Mouse (Mus musculus) G1E-ER4 (cell line): ENCODE data around the gene Pygl. TPM values are rescaled to one million over a fixed set of nuclear protein-coding genes. Genes with fewer than 3 reads are reported as not detected.
A peak's percentile ranks its signal among the peaks of the same experiment; 100 is the strongest.

Experiments
- GATA1 ChIP-seq: IDR thresholded peaks from one replicate; pipeline ENCODE4 v1.8.0; 2012; ENCODE audit warnings: low read length, inconsistent platforms
- polyA plus RNA-seq: library from polyadenylated mRNA; stranded (reverse); fragments of >175 nt; gene quantifications from 2 replicates; pipeline ENCODE4 v1.2.3, GENCODE M21; 2012

Gene Pygl
- polyA plus RNA-seq, 1 experiment = 0.04 TPM

DNA sequence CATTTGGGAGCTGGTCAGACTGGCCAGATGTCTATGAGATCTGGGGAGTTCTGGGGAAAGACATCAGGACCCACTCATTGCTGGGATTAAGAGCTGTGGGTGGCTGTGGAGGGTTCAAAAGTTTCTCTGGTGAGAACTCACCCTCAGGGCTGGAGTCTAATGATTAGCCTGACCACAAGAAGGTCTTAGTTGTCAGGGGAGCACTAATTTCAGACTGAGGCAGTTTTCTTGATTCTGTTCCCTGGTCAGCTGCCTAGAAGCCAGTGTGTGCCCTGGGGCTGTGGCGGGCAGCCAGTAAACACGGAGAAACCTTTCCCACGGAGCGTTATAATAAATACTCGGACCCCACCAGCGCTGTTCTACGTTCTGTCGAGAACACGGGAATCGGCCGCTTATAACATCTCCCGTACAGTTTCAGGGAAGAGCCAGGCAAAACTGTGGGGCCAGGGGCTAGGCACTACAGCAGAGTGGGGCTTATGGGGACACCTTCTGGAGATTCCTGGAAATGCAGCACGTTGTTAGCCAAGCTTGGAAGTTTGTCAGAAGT, 3.7 kb upstream of the Pygl start:
- no peak for TF ChIP-seq GATA1

DNA sequence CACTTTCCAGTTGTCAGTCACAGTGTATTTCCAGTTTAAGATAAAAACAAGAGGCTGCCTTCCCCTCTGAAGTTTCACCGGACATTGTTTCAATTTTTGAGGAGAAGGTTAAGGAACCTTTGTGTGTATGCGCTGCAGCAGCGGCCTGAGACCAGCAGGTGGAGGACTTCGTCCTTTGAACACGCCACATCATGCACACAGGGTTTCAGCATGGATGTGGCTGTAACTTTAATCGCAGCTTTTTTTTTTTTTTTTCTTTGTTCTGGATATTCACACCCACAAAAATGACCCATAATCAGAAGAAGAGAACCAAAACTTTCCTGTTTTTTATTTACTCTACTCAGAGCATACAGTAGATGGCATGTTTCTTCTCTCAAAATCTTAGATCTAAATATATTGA, 3.1 kb upstream of the Pygl start:
- no peak for TF ChIP-seq GATA1

DNA sequence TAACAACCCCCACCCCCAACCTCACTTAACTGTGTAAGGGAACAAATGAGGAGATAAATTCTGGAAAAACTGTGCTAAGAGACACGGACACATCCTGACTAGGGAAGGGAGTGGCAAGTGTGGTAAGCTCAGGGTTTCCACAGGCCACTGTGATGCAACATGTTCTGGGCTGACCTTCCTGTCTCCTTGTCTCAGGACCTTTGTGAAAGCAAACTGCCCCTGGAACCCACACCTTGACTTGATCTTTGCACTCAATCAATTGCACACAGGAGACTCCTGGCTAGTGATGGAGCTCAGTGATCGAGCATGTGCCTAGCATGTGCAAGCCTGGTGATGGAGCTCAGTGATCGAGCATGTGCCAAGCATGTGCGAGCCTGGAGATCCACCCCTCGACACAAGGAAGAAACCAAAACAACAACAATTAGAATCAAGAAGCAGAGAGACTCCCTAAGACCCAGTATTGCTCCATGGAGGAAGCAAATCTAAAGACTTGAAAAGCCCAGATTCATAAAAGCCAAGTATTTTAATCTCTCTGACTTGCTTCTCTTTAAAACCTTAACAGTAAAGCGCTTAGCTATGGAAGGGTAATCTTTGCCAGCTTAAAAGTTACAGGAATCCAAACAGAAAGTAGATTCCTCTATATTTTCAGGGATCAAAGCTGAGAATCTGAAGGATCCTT, 2.5 kb upstream of the Pygl start:
- TF ChIP-seq GATA1 = no peak

DNA sequence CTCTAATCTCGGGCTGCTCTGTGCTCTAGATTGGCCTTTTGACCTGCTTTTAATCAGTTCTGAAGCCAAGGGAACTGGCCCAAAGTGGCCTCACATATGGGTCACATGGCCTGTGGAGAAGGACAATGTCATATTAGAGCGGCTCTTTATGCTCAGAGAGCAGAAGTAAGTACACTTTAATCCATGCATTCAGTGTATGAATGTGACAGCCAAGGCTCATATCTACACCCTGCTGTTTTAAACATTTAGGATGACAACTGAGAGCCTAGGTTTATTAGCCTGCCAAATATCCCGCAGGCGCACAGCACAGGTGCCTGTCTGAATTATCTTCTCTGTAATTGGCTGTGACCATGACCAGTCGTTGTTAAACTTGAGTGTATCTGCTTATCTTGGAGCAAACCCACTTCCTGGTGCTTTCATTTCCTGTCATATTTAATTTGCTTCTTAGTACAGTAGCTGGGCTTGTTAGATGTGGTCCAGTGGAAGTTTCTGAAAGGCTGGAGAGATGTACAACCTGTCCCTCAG, 794 bp upstream of the Pygl start:
- peak; percentile 60 for TF ChIP-seq GATA1

DNA sequence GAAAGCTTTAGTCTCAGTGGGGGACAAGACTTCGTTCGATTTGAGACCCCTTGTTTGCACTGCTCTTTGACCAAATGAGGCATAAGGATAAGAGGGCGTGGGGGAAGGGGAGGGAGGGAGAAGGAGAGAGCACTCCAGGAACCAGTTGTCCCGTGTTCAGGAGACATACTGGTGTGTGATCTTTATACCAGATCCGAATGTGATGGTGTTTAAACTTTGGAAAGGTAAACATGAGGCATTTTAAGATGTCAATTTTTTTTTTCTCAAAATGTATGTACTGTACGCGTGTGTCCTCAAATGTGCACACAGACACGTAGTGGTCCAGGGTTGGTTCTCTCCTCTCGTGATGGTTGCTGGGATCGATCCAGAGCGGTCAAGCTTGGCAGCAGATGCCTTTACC, 3.1 kb downstream of the Pygl start:
- no peak for TF ChIP-seq GATA1

DNA sequence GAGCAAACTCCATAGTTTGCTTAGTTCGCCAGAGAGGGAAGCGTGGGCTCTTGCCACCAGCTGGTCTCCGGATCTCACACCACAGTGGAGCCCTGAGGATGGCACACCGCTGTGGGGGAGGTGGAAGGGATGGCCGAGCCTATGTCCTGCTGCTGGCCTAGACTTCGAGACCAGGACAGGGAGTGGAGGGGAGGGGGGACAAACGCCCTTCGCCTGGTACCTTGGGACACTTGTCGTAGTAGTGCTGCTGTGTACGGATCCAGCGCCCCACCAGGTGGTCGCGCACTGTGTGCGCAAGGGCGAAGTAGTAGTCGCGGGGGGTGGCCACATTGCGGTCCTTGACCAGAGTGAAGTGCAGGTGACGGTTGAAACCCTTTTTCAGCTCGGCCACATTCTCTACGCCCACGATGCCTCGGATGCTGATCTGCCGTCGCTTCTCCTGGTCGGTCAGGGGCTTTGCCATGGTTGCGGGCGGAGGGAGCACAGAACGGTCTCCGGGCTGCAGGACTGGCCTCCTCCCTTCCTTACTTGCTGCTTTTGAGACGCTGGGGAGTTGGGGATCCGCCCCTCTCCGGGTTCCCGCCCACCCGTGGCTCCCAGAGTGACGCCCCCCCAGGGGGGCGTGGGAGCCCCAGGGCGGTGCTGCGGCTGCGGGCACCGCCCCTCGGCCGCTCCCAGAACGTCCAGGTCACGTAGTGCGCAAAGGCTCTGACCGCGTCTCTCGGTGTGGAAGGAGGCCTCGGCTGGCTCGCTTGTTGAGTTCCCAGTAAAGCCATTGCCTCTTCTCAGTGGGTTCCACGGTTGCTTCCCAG, 4.0 kb downstream of the Pygl start:
- TF ChIP-seq GATA1 = no peak

DNA sequence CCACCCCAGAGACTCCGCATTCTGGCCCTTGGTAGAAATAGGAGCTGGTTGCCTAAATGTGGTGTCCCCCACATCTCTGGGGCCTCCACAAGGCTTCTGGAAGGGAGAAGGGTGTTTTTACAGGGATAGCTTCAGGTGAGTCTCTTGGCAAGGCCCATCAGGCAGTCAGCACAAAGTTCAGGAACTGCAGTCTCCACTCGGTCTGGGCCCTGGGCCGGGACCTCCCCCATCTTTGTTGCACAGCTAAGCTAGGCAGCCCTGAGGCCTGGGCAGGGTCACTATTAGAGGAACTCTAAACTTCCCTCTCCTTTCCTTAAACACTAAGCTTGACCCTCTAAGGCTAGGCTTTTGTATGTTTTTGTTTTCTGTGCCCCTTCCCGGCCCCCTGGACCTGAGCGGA, 4.6 kb downstream of the Pygl start:
- TF ChIP-seq GATA1 = no peak

DNA sequence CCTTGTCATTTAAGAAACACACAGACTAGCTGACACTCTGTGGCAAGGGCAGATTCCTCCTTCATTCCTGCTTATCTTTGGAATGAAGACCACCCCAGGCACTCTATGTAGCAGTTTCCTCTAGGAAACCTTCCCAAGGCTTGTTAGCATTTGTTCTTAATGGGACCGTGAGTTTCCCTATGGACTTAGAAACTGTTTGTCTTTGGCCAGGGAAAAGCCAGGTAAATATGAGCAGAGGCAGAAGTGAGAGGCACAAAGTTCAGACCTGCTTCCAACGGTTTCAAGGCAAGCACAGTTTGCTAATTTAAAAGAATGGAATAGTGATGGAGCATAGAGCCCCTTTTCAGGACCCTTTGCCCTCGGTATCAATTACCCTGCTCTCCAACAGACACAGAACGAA, 8.0 kb downstream of the Pygl start:
- no peak for TF ChIP-seq GATA1

DNA sequence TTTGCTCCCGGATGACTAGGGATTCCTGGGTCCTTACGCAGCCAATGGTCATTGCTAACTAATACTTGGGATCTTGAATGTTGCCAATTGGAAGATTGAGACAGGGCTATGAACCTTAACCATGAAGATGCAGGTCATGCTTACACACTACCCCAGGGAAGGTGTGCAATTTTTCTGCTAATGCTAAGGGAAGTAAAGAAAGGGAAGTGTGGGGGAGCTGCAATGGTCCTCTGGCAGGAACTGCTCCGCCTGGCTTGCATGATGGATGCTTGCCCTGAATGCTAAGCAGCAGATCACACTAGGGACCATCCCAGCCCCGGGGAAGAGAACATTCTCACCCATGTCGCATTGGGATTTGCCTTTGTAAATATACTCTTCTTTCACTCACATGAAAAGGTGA, 9.9 kb downstream of the Pygl start:
- no peak for TF ChIP-seq GATA1

DNA sequence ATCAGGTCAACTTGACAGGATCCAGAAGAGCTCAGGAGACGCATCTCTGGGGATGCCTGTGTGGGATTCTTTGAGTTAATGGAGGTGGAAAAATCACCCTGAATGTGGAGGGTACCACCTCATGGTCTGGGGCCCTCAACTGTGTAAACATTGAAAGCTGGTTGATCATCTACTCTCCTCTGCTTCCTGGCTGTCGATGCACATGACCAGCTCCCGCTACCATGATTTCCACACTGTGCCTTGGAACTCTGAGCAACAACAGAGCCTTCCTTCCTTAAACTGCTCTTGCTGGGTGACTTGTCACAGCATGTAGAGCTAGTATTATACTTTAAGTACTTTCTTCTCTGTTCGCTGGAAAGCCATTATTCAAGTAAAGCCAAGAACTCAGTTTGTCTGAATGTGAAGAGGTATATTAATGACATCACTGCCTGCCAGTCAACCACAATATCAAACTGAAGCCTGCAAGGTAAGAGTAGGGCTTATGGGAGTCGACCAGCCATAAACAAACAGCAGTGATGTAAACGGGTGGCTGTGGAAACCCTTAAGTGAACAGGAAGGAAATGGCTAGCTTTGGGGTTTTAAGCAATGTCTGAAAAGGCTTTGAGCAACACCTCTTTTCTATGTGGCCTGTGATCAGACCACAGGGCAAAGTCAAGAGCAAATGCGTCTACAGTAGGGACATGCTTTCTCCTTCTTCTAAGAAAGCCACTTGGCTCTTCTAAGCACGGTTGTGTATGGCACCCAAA, 12.3 kb downstream of the Pygl start:
- TF ChIP-seq GATA1 = no peak

DNA sequence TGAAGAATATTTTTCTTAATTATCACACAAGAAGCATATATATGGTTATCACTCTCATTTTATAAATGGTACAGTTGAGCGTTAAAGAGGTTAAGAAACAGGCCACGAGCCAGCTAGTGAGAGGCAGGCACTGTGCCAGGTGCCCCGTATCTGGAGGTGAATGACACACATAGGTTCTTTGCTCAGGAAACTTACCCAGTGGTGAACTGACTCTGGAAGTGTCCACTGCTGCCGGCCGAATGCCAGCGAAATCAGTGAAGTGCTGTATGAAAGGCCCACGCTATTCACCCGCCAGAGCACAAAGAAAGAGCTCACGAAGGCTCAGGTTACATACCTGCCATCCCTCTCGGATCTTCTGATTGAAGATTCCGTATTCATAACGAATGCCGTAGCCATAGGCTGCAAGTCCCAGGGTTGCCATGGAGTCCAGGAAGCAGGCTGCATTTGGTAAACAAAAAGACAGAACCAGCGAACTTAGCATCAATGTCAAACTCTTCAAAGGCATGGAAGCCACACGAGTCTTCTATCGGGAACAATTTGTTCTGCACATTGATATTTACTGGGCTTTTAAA, 15.0 kb downstream of the Pygl start:
- no peak for TF ChIP-seq GATA1

DNA sequence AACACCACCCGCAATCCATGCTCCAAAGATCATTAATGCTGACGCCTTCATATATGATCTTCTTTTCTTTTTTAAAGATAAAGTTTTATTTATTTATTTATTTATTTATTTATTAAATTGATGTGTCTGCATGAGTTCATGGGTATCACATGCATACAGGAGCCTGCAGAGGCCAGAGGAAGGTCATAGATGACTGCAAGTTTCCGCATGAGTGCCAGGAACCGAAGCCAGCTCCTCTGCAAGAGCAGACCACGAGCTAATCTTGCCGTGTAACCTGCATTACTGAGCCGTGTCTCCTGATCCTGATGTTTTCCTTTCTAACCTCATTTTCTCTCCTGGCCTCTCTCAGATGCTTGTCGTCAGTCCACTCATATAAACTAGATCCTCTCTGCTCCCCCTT, 17.0 kb downstream of the Pygl start:
- TF ChIP-seq GATA1 = no peak

DNA sequence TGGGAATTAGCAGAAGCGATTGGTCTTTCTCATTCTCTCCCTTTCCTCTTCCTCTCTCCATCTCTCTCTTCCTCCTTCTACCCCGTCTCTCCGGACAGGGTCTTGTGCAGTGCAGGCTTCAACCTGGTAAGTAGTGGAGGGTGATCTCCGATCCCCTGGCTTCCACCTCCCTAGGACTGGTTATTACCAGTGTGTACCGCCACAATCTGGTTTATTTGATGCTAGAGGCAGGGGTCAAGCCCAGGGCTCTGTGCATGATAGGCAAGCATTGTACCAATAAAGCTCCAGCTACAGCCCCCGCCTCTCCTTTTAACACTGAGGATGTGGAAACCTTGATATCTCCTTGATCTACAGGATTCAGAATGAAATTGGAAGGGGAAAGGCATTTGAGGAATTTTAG, 17.7 kb downstream of the Pygl start:
- no peak for TF ChIP-seq GATA1

DNA sequence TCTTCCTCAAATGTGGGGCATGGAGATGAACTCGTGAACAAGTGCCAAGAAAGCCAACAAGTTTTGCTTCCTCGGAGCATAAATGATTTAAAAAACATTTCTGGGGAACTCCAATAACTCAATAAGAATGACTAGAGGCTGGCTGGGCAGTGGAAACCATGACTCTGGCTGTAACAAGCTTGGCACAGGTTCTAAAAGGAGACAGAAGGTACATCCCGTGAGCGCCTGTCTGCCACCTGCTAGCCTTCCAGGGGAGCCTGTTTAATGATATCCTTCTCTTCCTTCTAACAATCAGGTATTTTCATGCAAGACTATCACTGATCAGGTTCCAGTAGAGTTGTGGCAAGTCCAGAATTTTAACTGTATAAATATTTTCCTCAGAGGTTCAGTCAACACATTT, 18.8 kb downstream of the Pygl start:
- no peak for TF ChIP-seq GATA1

DNA sequence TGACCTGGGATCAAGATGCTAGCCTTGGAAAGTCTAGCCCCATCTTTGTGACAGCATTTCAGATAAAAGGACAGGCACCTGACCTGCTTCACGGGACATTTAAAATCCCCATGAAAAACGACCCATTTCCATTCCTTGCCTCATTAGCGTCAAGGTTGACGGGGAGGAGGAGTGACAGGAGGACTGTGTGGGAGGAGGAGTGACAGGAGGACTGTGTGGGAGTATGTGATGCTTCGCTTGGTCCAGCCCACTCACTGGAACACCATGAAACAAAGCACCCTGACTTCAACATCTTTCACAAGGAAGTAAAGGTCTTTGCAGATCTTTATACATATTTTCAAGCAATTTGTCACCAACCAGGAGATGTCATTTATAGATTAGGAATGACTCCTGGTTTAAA, 23.1 kb downstream of the Pygl start:
- no peak for TF ChIP-seq GATA1

DNA sequence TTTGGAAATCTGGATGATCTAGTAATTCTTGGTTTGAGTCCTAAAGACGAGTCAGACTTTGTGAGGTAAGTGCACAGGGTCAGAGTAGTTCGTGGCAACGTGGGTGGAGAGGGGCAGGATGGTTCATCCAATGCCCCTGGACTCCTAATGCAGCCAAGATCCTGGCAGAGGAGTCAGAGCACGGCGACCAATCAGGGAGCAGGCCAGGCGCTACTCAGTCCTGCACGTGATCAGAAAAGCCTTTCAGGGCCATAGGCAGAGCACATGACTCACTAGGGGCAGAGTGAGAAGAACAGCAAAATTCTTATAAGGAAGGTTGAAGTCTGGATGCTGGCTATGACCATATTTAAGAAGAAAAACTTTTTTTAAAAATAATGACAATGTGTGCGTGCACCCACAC, 26.9 kb downstream of the Pygl start:
- TF ChIP-seq GATA1 = no peak
